Mouse (Mus musculus) embryo, embryonic 11.5 days (tissue): Measurements from ENCODE around the gene Pax8.

Experiments used
- DNase-seq: peaks from one replicate; pipeline ENCODE4 v3.0.0-alpha.2; 2012; ENCODE audit warnings: low read depth, low spot score

Pax8 gene

DNA sequence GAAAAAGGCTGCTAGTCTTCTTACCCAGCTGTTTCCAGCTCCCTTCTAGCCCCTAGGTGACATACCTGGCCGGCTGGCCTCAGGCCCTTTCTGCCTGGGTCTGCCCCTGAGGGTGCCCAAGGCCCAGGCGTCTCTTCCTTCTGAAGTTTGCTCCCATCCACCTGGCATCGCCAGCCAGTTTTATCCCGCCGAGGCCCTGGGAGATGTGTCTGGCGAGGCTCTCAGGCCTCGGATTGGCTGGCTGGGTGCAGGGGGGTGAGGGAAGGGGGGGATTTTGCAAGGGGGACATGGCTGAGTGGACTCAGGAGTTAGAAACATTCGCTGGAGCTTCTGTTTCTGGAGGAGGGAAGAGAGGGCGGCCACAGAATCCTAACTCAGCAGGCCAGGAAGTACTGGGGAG is at the start of gene Pax8:
Gene Pax8, minus strand, starts transcription at position 180 of the 400 bp plus-strand sequence.
- DNase-seq, result no peak

DNA sequence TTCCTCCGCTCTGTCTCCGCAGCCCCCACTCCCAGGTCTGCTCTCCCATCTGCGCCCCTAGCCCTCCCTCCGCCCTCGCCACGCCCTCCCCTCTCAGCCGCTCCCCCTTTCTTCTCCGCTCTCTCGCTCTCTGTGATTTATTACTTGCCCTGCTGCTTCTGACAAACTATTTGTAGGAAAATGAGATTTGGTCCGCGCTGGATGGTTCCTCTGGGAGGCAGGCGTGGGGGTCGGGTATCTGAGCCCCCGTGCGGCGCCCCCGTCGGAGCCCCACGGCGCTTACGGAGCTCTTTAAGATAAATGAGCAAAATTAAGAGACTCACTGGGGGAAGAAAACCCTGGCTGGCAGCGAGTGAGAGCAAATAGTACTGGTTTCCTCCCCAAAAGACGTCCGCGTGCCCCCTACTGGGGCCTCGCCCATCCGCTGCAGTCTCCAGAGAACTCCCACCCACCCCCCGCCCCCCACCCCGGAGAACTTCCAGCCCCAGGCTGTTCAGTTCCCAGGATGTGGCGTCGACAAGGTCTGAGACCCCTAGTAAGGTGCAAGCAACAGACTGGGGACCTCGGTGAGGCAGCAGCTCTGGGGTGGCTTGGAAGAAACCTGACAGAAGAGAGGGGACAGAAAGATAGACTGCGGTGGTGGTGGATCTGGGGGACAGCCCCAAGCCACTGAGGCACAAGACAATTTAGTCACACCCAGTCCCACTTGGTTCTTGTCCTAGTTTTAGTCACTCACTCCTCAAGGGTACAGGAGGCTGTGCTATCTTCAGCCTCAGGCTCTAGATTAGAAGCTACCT is 46.2 kb upstream of the Pax8 start:
- peak; percentile 79 for DNase-seq

DNA sequence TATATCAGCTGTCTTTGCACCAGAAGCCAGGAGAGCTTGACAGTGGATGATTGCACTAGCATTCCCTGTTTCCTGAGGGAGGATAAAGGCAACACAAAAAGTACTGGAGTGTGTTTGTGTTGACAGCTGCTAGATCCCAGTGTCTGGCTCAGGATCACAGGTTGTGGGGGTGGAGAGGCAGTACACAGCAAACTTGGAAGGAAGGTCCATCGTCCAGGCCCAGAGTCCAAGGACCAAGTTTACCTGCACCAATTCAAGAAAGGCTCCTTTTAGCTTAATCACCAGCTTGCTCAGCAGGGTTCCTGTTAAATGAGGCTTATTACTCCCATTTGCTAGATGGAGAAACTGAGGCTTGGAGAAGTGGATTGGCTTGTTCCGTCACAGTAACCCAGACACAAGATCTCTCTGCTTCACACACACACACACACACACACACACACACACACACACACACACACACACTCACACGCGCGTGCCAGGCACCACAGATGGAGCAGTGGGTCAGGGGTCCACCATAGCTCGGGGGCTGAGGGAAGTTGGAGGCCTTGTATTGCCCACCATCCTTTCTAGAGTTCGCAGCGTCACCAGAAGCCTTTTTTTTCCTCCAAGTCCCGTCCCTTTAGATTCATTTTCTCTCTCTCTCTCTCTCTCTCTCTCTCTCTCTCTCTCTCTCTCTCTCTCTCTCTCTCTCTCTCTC is 45.3 kb upstream of the Pax8 start:
- no peak for DNase-seq

DNA sequence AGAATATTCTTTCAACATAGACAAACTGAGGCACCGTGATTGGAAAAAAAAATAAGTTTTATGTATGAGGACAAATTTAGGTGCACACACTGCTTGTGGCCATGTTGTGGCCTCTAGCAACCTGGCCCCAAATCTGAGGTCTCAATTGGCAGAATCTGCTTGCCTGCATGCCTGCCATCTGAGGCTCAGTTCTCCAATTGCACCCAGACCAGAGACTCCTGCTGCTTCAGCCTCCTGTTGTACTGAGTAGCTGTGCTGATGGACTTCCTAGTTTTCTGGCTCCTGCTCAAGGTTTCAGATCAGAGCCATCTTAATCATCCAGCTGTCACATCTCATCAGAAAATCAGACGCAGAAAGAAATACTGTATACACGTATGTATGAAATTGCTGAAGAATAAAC is 41.5 kb upstream of the Pax8 start:
- DNase-seq, result no peak

DNA sequence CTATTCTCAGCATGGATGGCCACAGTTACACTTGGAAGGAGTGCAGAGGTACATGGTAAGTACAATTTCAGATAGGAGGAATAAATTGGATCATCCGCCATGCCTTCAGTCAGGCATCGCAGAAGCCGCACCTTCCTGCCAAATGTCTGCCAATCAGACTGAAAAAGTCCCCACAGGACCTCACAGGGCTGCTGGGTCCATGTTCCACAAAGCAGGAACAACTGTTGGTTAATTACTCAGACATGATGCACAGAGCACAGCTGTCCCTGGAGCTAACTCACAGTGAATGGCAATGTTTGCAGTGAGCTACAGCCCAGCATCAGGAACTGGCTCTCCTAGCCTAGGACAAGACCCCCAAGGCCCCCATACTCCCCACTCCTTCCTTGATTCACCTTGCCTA is 32.0 kb upstream of the Pax8 start:
- no peak for DNase-seq

DNA sequence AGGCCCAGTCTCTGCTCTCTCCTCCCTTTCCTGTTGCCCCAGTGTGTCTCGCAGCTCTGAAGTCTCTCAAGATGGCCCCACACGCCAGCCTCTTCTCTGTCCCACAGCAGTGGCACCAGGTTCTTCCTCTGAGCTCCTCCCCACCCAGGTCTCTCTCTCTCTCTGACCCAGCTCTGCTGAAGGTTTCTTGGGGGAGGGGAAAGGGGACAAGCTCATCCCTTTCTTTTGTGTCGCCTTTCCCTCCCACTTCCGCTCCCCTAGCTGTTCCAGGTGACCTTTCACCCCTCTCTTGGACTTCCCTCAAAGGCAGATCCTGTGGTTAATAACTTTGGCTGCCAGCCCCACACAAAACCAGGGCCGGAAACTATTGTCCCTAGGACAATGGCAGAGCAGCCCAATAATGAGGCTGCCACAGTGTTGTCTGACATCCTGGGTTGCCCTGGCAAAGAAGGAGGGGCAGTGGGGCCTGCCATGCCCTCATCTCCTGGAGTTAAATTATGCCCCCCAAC is 27.6 kb upstream of the Pax8 start:
- DNase-seq, result peak; percentile 49

DNA sequence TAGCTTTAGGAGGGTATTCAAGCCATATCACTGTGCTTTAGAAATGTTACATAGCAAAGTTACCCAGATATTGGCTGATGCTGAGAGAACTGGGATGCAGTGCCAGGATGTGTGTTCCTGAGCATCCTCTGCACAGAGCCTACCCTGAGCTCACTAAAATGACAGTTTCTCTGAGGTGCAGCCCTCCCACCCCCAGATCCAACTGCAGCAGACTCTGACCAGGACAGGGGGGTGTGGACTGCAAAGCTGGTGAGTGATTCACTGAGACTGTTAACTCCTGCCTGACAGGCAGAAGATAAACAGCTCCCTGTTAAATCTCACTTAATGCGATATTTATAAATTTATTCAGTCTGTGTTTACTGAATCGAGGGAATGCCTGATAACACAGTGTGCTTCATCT is 25.5 kb upstream of the Pax8 start:
- no peak for DNase-seq

DNA sequence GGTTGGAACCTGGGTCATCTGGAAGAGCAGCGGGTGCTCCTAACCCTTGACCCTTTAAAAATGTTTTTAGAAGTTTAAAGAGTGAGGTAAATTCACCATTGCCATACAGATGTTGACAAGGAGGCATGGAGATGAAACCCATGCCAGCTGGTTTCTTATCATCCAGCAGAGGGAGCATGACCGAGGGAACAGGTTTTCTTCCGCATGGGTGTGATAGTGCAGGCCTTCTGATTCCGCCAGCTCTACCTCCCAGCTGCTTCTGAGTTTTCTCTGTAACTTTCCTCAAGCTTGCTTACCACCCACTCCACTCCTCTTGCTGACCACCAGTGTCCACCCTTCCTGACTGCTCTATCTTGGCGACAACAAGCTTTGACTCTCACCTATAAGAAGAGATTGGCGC is 15.2 kb upstream of the Pax8 start:
- no peak for DNase-seq

DNA sequence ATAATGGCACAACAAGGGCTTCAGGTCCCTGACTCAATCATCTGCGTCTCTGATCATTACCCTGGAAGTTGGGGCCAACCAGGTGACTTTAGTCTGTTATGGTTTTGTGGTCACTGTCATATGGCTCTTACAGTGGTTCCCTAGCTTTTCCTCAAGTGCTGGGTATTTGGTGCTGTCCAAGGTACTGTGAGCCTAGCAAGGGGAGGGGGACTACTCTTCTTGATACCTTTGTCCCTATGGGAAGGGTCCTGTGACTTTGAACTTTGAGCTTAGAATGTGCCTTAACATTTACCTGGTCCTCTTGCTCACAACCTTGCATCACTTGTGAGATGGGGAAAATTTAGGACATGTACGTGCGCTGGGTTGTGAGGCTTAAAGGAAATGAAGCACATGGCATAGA is 13.3 kb upstream of the Pax8 start:
- DNase-seq, result no peak

DNA sequence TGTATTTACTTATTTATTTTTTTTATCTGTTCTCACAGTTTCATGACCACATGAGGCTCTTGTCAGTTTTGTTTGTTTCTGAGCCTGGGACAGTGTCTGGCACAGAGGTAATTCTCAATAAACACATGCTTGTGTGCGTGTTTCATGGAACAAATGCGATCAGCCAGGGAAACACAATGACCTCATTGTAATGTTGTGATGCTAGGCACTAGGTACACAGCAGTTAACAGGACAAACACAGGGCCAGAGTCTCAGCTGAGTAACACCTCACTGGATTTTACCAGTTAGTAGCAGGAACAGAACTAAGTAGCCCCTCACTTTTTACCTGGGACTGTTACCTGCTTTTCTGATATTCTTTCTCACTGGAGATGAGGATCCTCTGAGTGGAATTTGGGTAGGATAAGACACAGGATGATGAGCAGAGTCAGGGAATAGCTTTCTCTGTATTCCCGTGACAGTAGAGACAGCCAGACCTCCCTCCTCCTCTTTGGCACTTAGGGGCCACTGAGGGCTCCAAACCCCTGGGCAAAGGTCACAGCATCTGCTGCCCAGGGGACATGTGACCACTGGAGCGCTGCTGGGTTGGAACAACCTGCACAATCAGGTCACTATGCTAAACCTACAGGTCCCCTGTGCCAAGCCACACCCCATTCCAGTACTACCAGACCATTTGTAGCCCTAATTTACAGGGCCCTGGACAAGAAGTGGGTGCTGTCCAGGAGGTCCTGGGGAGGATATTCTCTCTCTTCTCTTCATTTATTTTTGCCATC is 11.8 kb upstream of the Pax8 start:
- DNase-seq, result no peak

DNA sequence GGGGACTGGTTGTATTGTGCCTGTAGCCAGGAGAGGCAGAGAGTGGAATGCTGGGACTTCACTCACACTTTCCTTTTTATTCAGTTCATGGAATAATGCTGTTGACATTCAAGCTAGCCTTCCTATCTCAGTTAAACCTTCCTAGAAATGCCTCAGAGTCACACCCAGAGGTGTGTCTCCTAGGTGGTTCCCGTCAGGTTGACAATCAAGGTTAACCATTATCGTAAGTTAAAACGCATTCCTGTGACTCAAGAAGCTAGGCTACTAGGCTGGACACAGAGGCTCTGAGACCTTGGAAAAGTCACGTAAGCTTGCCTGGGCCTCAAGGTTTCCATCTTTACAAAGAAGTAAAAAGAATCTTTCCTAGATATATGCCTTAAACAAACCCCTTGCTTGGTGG is 10.0 kb upstream of the Pax8 start:
- DNase-seq, result no peak

DNA sequence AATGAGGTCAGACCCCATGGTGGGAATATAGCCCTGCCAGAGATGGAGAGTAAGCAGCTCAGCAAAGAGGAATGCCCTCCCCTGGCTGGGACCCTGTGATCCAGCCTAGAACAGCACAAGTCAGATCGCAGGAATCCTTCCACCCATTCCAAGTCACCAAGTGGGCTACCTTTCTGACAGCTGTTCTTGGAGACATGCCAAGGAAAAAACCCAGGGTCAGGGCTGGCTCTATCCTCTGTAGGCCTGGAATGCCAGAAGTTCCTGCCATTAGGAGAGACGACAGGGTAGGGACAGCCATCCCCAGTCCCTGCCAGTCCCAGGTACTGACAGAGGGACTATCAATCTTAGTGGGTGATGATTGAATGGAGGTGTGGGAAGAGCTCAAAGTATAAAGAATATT is 4.5 kb upstream of the Pax8 start:
- DNase-seq, result no peak

DNA sequence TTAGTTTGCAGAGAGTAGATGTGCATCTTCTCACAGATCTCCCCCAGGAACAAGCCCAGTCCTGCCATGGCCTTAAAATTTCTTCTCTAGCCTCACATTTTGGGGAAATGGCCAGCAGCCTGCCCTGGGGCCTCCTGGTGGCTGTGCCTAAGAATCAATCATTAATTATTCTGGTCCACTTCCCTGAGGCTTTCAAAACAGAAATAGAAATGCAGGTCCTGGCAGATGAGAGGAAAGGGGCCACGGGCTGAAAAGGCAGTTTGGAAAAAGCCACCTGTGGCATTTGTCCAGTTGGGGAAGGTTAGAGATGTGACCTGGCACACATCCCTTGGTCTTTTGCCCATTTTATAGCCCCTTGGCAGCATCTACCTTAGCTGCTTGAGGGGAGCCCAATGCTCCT is 3.8 kb upstream of the Pax8 start:
- no peak for DNase-seq

DNA sequence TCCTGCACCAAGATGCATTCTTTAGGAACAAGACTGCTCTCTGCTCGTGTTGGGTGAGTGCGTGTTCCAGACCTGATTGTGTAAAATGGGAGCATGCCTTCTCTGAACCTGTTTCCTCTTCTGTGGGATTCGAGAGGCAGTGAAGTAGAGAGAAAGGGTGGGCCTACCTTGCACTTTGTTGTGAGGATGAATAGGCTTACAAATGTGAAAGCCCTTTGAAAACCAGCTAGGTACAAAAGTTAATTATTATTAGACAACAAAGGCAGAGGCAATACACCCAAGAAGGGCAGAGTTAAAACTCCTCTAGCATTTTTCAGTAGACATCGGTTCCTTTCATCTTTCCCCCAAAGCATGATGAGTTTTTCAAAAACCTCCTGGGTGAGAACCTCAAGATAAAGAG is 3.2 kb upstream of the Pax8 start:
- no peak for DNase-seq

DNA sequence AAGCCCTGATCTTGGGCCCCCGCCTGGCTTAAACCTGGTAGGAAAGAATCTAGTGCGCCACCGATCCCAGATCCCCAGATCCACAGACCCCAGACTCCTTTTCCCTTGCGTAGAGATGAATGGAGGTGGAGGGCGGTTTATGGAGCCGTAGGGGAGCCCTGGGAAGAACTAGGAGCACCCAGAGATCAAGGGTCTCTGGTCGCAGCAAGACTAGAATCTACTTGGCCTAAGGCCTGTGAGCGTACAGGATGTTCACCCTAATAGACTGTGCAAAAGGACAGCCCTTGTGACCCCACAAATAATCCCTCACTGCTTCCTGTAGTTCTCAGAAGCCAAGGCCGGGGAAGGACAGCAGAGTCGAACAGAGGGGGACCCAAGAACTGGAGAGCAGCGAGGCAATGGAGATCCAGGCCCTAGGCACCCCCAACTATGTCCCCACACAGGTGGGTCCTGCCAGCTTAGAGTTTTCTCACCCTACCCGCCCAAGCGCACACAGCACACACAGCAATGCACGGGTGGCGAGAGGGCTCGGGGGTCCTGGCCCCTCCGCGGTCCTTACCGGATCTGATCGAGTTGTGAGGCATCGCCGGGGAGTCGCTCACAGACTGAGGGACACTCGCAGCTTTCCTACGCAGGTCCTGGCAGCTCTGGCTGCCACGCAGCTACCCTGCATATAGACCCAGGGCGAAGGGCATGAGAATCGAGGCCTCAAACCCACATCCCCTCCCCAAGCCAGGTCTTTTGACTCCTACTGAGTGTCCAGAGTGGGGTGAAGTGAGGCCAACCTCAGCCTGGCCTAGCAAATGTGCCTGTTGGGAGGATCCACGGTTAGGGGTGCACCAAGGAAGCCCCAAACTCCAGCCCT is 653 bp downstream of the Pax8 start:
- no peak for DNase-seq

DNA sequence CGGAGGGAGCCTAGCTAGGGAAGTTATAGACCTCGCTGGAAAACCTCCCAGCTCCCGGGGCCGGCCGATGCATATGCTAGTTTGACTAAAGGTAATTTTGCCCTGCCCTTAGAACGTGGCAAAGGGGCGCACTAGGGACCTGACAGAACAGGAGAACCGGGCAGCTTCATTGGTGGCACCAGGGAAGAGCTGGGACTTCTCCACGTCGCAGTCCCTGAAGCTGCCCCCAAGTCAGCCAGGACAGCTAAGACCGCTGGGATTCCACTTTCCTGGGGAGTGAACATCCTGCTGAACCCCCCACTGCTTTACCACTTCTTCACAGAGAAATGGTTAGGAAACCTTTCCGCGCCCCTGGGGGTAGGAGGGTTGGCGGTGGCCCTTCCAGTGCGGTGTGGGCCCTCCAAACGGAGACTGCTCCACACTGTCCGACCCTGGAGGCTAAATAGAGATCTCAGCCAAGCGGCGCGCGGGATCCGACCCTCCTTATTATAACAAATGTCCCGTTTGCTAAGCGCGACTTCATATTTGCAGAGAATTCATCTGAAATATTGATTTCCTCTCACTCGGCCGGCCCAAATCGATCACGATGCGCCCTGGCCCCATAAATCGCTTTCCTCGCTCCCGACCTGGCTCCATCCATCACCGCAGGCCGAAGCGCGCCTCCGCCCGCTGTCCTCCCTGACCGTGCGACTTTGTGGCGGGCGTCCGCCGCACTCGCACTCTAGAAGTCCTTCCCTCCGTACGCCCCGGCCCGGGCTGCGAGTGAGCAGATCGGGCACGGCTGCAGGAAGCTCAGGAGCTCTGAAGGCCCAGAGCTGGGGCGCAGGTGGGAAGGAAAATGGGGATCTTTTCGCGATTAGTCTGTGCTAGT is 1.5 kb downstream of the Pax8 start:
- DNase-seq, result no peak

DNA sequence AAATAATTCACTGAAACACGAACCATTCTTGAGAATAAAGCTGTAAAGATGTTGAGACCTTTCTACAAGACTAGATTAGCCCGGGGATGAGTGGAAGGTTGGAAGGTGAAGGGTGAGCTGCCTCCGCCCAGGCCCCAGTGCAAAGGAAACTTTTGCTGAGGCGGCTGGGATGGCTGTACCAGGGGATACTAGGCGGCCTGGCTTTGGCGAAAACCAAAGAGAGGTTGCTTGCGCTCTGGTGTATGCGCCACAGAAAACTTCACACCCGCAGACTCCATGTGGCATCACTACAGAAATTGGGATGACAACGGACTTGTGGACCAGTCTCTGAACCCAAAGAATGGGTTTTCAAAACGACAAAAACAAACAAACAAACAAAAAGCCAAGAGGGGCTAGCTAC is 2.7 kb downstream of the Pax8 start:
- no peak for DNase-seq

DNA sequence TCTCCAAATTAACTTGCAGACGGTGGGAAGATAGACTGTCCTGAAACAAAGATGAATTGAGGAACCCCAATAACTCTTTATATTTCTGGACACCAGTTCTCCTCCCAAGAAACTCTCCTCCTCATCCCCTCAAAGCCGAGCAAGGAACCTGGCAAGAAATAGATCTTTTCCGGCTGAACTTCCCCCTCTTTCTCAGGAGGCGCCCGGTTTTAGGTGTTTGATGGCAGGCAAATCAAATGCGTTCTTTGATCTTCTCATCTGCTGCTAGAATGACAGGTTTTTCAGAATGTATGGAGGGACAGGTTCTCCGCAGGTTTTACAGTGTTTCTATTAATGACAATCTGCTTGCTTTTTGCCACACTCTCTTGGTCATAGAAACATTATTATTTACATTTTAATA is 3.3 kb downstream of the Pax8 start:
- no peak for DNase-seq

DNA sequence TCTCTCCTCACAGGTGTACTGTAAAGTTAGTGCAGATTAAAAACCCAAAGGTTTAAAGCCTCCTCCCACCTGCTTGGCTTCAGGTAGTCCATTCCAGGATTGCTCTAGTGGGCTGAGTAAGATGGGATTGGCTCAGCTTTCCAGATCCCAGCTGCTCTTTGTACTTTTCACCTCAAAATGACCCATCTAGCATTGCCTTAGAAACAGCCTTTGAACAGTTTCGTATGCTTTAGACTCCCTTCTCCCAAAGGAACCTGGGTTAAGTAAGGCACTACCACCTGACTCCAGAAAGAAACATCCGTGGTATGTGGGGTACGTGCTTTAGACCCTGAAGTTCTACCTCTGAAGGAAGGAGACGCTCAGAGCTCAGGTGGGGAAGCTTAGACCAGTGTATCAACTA is 6.3 kb downstream of the Pax8 start:
- DNase-seq, result no peak

DNA sequence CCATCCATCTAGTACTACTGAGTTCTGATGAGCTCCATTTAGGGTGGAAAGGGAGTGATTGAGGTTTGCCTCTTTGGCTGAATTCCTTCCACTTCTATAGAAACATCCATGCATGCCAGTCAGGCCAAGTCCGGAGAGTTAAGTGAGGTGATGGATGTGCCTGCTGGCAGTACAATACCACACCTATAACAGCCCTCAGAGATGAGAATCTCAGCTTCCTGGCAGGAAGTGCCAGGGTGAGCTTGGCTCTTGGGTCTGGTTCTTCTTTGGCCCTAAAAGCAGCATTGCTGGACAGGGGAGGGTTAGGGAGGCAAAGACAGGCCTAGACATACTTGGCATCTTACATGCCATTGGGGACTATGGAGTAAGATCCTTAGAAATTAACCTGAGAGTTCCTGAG is 7.0 kb downstream of the Pax8 start:
- DNase-seq, result no peak

DNA sequence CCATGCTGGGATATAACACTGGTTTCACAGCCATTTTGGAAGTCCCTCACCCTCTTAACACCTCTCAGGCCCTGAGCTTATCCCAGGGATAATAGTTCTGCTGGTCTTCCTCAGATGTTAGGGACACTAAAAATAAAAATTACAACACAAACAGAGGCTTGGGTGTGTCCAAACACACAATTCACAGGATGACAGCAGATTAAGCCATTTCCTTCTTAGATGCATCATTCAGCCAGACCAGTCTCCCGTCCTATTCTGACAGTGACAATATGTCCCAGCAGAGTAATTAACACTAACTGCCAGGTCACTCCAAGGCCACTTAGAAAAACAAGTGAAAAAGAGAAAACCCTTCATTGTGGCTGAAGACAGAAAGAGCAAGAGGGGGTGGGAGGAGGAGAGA is 8.2 kb downstream of the Pax8 start:
- DNase-seq, result no peak
